Mouse (Mus musculus) cerebral cortex, adult 2 months (tissue): ENCODE results near the gene Yif1a.

Source experiments
- WGBS: fragments of 180-500 bp; shearing (Covaris S2); methylation state at CpG from one replicate; pipeline ENCODE4 v1.1.7; 2018; 5-methylcytosine and 5-hydroxymethylcytosine counted together

Yif1a gene

DNA sequence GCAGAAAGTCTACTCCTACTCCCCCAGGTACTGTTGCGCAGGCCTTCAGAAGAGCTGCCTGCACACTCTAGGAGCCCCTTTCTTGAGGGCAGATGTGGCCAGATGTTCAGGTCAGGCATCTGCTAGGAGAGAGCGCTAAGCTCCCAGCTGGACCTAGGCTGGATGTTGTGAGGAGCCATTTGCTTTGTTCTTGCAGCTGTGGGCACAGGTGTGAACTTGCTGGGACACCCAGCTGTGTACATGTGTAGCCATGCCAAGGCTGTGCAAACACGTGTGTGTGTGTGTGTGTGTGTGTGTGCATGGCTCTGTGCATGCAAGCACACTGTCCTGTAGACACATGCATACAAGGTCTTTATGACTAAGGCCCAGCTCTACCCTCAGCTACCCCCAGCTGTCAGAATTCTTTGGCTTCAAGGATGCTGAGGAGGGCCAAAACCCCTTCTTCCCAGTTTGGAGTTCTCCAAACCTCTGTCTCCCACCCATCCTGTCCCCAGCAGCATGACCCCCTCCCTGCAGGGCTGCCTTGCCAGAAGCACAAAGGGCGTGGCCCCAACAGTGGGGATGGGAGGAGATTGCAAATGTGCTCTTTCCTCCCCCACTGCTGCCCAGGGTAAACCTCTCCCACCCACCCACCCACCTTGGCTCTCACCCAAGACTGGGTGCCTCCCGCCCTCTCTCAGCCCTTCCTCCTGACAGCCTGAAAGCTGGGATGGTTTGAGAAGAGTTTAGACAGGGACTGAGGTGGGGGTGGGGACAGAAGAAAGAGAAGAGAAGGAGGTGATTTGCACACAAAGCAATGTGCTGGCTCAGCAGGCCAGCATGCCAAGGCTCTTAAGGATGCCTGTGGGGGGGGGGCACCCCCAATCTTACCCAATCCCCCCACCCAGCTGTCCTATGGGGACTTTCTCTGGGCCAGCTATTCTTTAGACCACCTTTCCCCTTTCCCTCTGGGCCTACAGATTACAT is 27.7 kb upstream of the Yif1a start:
- WGBS: 45% methylated on average over 5 of the region's 5 CpGs

DNA sequence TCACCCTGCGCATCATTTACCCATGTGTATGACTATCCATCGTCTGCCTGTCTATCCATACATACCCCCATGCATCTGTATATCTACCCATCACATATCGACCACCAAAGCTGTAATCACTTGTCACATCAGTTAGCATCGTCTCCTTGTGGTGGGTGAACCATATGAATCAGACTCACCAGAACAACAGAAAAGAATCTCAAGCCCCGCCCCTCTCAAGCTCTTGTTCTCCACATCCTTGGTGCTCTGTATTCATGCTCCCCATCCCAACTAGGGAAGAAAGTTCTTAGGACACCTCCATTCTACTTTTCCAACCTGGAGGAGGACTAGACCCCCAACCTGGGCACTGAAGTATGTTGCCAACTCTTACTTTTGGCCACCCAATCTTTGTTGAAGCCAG is 26.3 kb upstream of the Yif1a start:
- WGBS: 83% methylated on average over 5 of the region's 5 CpGs

DNA sequence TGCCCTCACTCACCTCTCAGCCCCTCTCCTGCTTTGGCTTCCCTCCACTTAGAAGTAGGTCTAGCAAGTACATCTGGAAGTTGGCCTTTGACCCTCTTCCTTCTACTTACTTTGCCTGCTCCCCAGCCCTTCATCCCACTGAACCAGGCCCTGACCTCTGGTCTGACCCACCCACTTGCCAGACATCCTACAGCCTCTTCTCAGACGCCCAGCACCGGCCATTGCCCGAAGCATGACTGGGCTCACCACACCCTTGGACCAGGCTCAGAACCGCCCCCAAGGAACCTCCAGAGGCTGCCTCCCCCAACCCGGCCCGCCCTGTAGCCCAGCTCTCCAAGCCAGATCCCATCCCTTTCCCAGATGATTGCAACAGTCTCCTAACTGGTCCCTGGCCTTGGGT is 25.9 kb upstream of the Yif1a start:
- 84% methylated on average over 6 of the region's 6 CpGs for WGBS

DNA sequence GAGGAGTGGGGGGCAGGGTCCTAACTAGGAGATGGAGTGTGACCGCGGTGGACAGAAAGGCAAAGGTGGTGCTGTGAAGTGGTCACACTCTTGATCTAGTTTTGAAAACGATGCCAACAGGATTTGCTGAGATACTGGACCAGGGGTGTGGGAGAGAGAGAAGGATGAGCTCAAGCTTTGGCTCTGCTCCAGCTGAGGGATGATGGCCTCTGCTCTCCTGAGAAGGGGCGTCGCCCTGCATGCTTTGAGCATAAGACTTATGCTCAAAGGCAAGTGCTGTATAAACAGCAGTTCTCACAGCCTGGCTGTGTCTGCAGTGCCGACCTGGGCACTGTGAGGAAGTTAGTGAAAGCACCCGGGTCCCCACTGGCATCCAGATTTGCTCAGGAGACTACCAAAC is 23.2 kb upstream of the Yif1a start:
- 69% methylated on average over 7 of the region's 7 CpGs for WGBS

DNA sequence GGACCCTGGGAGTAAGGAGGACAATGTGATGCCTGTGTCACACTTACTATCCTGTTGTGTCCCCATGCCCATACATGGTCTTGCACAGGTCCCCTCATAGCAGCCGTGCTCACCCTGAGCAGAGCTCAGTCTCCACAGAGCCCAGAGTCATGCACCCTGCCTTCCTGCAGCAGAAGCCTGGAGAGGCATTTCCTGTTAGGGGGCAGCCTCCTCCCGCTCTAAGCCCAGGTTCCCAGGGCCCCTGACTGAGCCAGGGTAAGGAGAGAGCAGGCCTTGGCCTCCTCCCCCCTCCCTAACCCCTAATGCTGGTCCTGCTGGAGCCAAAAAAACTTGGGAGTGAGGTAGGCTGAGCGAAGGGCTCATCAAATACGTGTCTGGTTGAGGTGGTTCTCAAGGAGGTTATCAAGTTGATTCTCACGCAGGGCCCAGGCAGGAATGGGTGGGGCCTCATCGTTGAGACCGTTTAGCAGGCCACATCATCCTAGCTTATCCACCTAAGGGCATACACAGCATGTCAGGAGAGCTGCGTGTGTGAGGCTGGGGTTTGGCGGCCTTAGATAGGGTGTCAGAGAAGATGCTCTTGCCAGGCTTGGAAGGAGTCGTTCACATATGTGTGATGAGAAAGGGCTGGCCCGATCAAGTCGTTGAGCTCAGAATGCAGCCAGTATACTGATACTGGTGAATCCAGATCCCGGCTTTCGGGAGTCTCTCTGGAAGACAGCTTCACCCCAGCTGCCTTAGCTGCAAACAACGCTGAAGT is 21.1 kb upstream of the Yif1a start:
- WGBS: 35% methylated on average over 15 of the region's 15 CpGs

DNA sequence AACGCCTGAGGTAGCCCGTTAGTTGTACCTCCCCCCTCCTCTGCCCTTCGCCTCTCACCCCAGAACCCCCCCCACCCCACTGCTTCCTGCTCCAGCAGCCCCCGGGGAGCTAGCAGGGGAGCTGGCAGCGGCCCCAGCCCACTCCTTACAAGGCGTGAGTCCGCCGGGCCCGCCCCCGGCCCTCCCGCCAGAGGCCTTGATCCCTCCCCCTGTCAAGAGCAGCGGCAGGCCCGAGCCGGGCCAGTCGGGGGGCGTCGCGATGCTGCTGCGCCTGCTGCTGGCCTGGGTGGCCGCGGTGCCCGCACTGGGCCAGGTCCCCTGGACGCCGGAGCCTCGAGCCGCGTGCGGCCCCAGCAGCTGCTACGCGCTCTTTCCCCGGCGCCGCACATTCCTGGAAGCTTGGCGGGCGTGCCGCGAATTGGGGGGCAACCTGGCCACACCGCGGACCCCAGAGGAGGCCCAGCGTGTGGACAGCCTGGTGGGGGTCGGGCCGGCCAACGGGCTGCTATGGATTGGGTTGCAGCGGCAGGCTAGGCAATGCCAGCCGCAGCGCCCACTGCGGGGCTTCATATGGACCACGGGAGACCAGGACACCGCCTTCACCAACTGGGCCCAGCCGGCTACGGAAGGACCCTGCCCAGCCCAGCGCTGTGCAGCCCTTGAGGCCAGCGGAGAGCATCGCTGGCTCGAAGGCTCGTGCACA is 20.3 kb upstream of the Yif1a start, which contains the start of gene Cd248:
Gene Cd248 (plus strand): TSS at position 212 of the 703 bp plus-strand sequence.
- 5% methylated on average over 52 of the region's 56 CpGs for WGBS

DNA sequence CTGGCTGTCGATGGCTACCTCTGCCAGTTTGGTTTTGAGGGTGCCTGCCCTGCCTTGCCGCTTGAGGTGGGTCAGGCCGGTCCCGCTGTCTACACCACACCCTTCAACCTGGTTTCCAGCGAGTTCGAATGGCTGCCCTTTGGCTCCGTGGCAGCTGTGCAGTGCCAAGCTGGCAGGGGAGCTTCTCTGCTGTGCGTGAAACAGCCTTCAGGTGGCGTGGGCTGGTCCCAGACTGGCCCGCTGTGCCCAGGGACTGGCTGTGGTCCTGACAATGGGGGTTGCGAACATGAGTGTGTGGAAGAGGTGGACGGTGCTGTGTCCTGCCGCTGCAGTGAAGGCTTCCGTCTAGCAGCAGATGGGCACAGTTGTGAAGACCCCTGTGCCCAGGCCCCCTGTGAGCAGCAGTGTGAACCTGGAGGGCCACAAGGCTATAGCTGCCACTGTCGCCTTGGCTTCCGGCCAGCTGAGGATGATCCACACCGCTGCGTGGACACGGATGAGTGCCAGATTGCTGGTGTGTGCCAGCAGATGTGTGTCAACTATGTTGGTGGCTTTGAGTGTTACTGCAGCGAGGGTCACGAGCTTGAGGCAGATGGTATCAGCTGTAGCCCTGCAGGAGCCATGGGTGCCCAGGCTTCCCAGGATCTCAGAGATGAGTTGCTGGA is 19.6 kb upstream of the Yif1a start:
- WGBS: 42% methylated on average over 21 of the region's 21 CpGs

DNA sequence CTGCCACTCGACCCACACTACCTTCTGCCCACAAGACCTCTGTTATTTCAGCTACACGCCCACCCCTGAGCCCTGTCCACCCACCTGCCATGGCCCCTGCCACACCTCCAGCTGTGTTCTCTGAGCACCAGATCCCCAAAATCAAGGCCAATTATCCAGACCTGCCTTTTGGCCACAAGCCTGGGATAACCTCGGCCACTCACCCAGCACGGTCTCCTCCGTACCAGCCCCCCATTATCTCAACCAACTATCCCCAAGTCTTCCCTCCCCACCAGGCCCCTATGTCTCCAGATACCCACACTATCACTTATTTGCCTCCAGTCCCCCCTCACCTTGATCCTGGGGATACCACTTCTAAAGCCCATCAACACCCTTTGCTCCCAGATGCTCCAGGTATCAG is 18.9 kb upstream of the Yif1a start:
- WGBS: 83% methylated on average over 5 of the region's 5 CpGs

DNA sequence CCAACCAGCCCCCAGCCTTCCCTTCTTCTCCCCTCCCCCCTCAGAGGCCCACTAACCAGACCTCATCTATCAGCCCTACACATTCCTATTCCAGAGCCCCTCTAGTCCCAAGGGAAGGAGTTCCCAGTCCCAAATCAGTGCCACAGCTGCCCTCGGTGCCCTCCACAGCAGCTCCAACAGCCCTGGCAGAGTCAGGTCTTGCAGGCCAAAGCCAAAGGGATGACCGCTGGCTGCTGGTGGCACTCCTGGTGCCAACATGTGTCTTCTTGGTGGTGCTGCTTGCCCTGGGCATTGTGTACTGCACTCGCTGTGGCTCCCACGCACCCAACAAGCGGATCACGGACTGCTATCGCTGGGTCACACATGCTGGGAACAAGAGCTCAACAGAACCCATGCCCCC is 18.4 kb upstream of the Yif1a start:
- 86% methylated on average over 7 of the region's 7 CpGs for WGBS

DNA sequence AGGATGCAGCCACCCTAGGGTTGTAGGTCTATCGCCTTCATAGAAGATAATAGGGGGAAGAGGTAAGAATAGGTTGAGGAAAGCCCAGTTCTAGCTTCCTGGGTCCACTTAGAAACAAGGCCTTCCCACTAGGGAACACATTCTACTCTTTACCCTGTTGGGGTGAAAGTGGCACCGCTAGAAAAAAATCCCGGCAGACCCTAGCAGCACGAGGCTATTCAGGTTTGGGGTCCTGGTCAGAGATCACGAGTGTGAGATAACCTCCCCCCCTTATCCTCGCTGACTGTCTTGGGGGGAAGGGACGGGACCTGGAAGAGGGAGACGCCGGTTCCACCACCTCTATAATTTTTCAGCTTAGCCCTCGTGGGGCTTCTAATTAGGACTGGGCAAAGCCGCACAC is 17.3 kb upstream of the Yif1a start:
- WGBS: 45% methylated on average over 11 of the region's 11 CpGs

DNA sequence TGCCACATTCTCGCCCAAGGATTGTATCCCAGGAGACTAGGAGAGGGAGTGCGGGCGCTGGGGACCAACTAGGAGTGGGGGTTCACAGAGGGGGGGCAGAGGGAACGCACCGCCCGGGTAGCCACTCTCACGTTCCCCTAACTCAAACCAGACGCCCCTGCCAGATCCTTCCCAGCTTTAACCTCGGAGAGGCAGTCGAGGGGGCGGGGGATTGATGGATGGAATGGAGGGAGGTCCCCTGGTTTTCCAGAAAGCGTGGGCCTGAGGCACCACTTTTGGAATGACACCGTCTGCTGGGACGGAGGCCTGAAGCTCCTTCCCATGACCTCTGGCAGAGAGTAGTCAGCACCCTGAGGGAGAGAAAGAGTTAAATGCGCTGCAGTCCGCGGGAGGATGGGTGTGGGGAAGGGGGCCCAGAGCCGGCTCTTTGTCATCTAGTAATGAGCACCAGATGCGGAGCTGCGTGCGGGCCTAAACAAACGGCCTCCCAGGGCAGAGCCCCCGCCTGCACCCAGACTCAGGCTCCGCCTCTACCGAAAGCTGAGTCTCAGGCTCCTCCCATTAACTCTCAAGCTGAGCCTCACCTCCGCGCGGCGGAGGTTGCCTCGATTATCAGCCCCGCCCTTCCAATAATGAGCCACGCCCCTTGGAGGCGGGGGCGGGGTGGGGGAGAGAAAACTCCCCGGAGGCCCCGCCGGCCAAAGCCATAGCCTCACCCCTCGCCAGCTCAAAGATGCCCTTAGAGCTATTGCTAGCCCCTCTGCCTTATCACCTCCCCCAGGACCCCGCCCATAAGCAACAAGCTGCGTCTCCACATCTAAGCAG is 16.6 kb upstream of the Yif1a start:
- 5% methylated on average over 40 of the region's 40 CpGs for WGBS

DNA sequence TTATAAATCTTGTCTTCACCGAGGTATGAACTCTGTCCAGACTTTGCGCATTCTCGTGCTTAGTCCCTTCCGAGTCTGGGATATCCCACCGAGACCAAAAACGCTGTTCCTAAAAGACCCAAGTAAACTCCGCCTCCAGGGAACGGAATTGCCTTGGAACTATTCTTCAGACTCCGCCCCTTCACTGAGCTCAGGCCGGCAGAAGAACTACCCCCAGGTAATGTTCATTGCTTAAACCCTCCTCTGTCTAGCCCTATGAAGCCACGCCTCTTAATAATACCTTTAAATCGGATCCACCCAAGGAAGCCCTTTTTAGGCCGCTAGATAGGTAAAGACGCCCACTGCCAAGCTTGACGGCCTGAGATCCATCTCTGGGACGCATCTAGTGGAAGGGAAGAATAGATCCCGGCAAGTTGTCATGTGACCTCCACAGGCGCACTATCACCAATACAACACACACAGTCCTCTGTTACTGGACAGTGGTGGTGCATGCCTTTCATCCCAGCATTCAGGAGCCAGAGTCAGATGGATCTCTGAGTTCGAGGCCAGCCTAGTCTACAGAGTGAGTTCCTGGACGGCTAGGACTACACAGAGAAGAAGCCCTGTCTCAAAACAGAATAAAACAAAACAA is 15.8 kb upstream of the Yif1a start:
- WGBS: 5% methylated on average over 20 of the region's 20 CpGs

DNA sequence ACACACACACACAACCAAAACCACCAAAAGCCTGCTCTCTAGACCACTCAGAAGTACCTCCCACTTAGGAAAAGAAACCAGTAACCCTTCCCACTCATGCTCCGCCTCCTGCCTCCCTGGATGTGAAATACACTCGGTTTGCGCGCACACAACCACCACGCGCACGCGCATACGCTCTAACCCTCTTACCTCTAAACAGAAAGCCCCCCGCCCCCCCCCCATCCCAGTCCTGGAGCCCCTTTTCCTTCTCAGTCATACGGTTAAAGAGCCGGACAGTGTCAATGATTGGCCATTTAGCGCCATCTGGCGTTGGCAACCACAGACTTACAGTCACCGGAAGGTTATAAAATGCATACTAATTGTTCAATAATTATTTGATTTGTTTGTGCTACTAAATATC is 15.3 kb upstream of the Yif1a start:
- 2% methylated on average over 15 of the region's 15 CpGs for WGBS

DNA sequence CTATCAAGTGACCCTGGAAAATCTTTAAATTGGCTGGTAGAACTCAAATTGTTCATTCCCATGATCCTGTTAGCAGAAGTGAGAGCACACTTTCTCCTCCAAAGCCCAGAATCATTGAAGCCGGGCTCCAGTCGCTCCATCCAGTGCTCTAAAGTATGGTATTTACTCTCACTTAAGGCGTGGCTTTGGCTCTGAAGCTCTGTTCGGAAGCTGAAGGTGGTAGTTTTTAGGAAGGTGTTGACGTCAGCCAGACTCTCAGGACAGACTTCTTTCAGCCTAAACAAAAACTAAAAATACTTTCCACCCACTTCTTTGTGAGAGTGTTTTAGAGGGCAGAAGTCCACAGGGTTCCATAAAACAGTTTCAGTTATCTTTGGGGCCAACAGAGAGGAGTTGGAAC is 14.8 kb upstream of the Yif1a start:
- 19% methylated on average over 5 of the region's 5 CpGs for WGBS

DNA sequence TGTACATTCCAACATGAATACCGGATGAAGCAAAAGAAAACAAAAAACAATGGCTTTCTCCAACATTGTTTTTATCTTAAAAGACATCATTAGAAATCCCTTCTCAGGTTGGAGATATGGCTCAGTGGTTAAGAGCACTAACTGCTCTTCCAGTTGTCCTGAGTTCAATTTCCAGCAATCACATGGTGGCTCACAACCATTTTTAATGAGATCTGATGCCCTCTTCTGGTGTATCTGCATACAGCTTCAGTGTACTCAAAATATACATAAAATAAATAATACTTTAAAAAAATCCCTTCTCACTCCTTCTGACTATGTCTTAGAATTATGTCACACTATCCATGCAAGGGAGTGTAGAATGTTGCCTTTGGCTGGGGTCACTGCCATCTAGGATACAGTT is 9.1 kb upstream of the Yif1a start:
- WGBS: 89% methylated on average over 1 of the region's 1 CpGs

DNA sequence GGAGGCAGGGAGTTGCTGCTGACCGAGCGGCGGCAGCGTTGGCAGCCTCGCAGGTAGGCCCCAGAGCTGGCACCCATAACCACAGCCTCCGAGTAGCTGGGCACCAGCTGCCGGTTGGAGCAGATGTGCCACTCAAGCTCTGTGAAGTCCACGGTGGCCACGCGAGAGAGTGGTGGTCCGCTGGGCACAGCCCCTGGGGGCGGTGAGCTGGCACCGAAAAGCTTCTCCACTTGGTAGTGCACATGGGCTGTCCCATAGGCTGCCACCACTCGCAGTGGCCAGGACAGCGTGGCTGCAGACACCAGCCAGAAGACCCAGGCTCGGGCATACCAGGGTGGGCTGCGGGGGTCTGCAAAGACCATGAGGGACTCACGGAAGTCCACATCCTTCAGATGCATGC is 6.3 kb upstream of the Yif1a start:
- WGBS: 51% methylated on average over 18 of the region's 18 CpGs

DNA sequence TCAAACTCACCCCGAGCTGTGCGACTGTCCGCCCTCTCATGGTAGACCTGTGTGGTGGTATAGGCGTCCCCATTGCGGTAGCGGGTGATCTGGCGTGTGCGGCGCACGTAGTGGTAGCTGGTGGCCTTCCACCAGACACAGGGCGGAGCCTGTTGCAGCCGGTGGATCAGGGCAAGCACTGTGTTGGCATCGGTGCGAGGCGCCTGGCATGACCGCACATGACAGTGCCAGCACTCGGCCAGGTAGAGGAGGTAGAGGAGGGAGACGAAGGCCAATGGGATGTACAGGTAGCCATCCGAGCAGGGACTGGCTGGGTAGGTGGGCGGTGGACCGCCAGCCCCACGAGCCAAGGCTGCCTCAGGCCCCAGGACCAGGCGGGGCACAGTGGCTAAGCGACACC is 5.7 kb upstream of the Yif1a start:
- 65% methylated on average over 24 of the region's 24 CpGs for WGBS

DNA sequence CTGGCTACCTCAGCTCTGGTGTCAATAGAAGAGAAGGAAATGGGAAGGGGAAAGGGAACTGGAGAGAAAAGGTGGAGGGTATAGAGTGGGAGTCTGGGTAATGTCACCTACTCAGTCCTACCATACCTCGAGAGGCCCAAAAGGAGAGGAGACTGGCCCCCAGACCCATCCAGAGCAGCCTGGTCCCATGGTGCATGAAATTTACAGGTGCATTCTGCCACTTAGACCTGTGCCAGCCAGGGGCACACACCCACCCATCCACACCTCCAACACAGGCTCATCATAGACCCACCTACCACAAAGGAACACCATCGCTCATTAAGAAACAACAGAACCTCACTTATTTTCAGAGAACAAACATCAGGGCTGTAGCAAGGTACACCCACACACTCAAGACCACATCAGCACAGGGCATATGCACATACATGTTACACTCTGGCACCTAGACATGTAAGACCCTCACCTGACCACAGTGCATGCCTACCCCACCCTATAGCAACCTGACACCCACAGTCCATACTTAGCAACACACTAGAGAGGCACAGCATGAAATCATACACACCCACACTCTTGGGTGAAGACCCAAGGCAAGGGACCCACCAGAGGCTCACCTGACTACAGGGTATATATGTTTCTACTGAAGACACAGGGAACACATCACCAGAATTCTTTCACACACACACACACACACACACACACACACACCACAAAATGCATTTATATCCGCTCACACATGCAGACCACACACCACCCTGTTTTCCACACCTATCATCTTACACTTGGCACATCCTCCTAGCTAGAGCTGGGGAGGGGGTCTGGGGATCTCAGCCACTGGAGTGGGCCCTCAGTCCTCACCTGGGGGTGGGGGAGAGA is 4.1 kb upstream of the Yif1a start:
- WGBS: 33% methylated on average over 3 of the region's 3 CpGs

DNA sequence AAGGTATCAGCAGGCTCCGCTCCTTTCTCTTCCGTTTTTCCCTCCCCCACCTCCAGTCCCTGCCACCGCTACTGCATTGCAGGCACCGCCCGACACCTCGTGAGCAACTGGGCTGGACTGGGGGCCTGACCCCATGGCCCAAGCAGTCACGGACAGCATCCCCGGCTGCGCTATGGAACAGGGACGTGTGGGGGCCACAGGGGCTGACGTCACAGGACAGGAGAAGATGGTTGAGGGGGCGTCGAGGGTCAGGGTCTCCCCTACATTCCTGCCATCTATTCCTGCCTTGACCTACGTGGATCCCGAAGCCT is 3.5 kb upstream of the Yif1a start:
- WGBS: 2% methylated on average over 15 of the region's 15 CpGs
